Mouse (Mus musculus): ENCODE measurements at regions not wholly inside any gene's neighbourhood (a gene's known extent, or its start where the extent isn't known, plus 50 kb on each side); places are given as distances from the start of the nearest gene placed in this dataset.

GRCm38 (mm10) chr11:113183556-113183955 lies 401.5 kb downstream of the Sox9 start:
- TF ChIP-seq GATA1 (IDR thresholded peaks at IDR 0.05; ENCODE audit: low read length) (no peak), TAL1 (IDR thresholded peaks at IDR 0.05; ENCODE audit: low read length) (no peak)

All from erythroblast, embryonic 14.5 days (primary cell).